Mouse (Mus musculus): Measurements from ENCODE around the gene Cadps.

Gene Cadps

GRCm38 (mm10) chr14:12539071-12539470 is 283.8 kb downstream of the Cadps start:
- in situ Hi-C loops (cut with MboI; ENCODE audit: unreplicated experiment in 2 of 2), result no loop called here

GRCm38 (mm10) chr14:12531101-12531500 is 291.8 kb downstream of the Cadps start:
- in situ Hi-C loops (cut with MboI; ENCODE audit: unreplicated experiment in 2 of 2), result no loop called here

GRCm38 (mm10) chr14:12530554-12530953 is 292.3 kb downstream of the Cadps start:
- in situ Hi-C loops (cut with MboI; ENCODE audit: unreplicated experiment in 2 of 2), result no loop called here

GRCm38 (mm10) chr14:12529961-12530542 is 292.8 kb downstream of the Cadps start:
- in situ Hi-C loops (cut with MboI; ENCODE audit: unreplicated experiment in 2 of 2), result no loop called here

- in situ Hi-C loops (cut with MboI; ENCODE audit: unreplicated experiment in 2 of 2), result no loop called here
These were observed 295.6 kb downstream of the Cadps start for GRCm38 (mm10) chr14:12527296-12527695.

GRCm38 (mm10) chr14:12507018-12507417 is 315.9 kb downstream of the Cadps start:
- in situ Hi-C loops (cut with MboI; ENCODE audit: unreplicated experiment in 2 of 2), result no loop called here

GRCm38 (mm10) chr14:12504191-12504947 is 318.5 kb downstream of the Cadps start:
- in situ Hi-C loops (cut with MboI; ENCODE audit: unreplicated experiment in 2 of 2), result no loop called here

GRCm38 (mm10) chr14:12462206-12462605 is 360.7 kb downstream of the Cadps start:
- in situ Hi-C loops (cut with MboI; ENCODE audit: unreplicated experiment in 2 of 2), result no loop called here

- in situ Hi-C loops (cut with MboI; ENCODE audit: unreplicated experiment in 2 of 2), result no loop called here
These were observed 363.2 kb downstream of the Cadps start for GRCm38 (mm10) chr14:12459700-12460099.

- in situ Hi-C loops (cut with MboI; ENCODE audit: unreplicated experiment in 2 of 2), result no loop called here
These were observed 367.8 kb downstream of the Cadps start for GRCm38 (mm10) chr14:12455064-12455591.

- in situ Hi-C loops (cut with MboI; ENCODE audit: unreplicated experiment in 2 of 2), result no loop called here
These were observed 372.1 kb downstream of the Cadps start for GRCm38 (mm10) chr14:12450807-12451206.

GRCm38 (mm10) chr14:12448883-12449282 is 374.0 kb downstream of the Cadps start:
- in situ Hi-C loops (cut with MboI; ENCODE audit: unreplicated experiment in 2 of 2), result no loop called here

- in situ Hi-C loops (cut with MboI; ENCODE audit: unreplicated experiment in 2 of 2), result no loop called here
These were observed 381.9 kb downstream of the Cadps start for GRCm38 (mm10) chr14:12441019-12441418.

- in situ Hi-C loops (cut with MboI; ENCODE audit: unreplicated experiment in 2 of 2), result no loop called here
These were observed 384.9 kb downstream of the Cadps start for GRCm38 (mm10) chr14:12437976-12438375.

GRCm38 (mm10) chr14:12437422-12437821 is 385.5 kb downstream of the Cadps start:
- in situ Hi-C loops (cut with MboI; ENCODE audit: unreplicated experiment in 2 of 2), result no loop called here

GRCm38 (mm10) chr14:12436903-12437368 is 385.9 kb downstream of the Cadps start:
- in situ Hi-C loops (cut with MboI; ENCODE audit: unreplicated experiment in 2 of 2), result no loop called here

- in situ Hi-C loops (cut with MboI; ENCODE audit: unreplicated experiment in 2 of 2), result no loop called here
These were observed 394.7 kb downstream of the Cadps start for GRCm38 (mm10) chr14:12428021-12428654.

GRCm38 (mm10) chr14:12425311-12425710 is 397.6 kb downstream of the Cadps start:
- in situ Hi-C loops (cut with MboI; ENCODE audit: unreplicated experiment in 2 of 2), result no loop called here

GRCm38 (mm10) chr14:12410276-12410675 is 412.6 kb downstream of the Cadps start:
- in situ Hi-C loops (cut with MboI; ENCODE audit: unreplicated experiment in 2 of 2), result no loop called here

GRCm38 (mm10) chr14:12409811-12410210 is 413.1 kb downstream of the Cadps start:
- in situ Hi-C loops (cut with MboI; ENCODE audit: unreplicated experiment in 2 of 2), result no loop called here

- in situ Hi-C loops (cut with MboI; ENCODE audit: unreplicated experiment in 2 of 2), result no loop called here
These were observed 416.3 kb downstream of the Cadps start for GRCm38 (mm10) chr14:12406588-12406987.
